Comparison of ENCODE assay signal across 8 mouse cellular contexts in the genomic region with DNA sequence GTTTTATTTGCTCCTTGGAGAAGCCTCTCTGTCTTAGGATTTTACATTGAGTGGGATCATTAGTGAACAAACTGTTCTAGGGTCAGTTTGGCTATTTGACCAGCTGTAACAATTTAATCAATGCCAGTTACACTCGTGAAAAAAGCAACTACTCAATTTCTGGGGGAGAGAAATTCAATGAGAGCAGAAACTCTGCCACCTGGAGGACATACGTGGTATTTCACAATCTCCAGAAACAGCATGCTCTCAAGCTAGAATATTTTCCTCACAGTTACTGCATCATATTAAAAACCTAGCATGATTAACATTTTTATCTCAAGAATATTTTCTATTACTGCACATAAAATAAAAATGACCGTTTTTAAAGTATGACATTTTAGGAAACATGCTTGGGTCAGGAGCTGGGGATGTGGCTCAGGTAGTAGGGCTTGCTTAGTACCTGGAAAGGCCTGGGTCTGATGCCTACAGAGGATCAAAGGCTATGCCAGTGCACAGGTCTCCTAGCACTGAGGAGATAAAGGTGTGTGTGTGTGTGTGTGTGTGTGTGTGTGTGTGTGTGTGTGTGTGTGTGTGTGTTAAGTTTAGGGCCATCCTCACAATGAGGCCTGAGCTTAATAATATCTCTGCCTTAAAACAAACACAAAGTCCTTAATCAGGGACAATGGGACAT. TPM values are rescaled to one million over a fixed set of nuclear protein-coding genes. Genes with fewer than 3 reads are reported as not detected.
DNase-seq lines count a peak whose midpoint lies in the region; ATAC-seq lines count a peak whose summit lies in the region.

No protein-coding gene starts in this region.

- H3K4me2 ChIP-seq in neural tube, embryonic 15.5 days = no peak overlapping the region

- H3K27me3 ChIP-seq in neural tube, embryonic 15.5 days (replicated peaks) = no peaks in the 10 kb centered on the region

- H3K9me3 ChIP-seq in neural tube, embryonic 15.5 days (replicated peaks) = no peaks in the 10 kb centered on the region

- no peaks in the 10 kb centered on the region for H3K4me1 ChIP-seq in neural tube, embryonic 15.5 days

- peak; percentile 30 to 68 for DNase-seq in heart, adult 18-20 months
- no peak for DNase-seq in heart, adult 11 months
- peak; percentile 40 for DNase-seq in neural tube, embryonic 10.5 days (ENCODE audit: extremely low spot score, low spot score)
- peak; percentile 24 for DNase-seq in c-Kit-positive CD71-positive TER-119-negative erythroid progenitor cells, embryonic 14.5 days (ENCODE audit: low read depth)
- DNase-seq in induced T-regulatory cell, adult 2 months (ENCODE audit: low read depth) = peak; percentile 46
- peak; percentile 49 for DNase-seq in retina, postnatal 7 days (ENCODE audit: low read depth, low spot score)
- DNase-seq in urinary bladder, postnatal 10 days (ENCODE audit: low spot score) = no peak

- no peak overlapping the region for H3K9ac ChIP-seq in neural tube, embryonic 15.5 days (replicated peaks)

- peaks cover 6% of the 10 kb centered on the region; the same call in 1 of the 2 replicates for H3K36me3 ChIP-seq in neural tube, embryonic 15.5 days

- H3K27ac ChIP-seq in neural tube, embryonic 15.5 days (replicated peaks) = no peak overlapping the region

- no peak overlapping the region for H3K4me3 ChIP-seq in neural tube, embryonic 15.5 days (replicated peaks)

- ATAC-seq in neural tube, embryonic 15.5 days (ENCODE audit: low FRiP score) = no peak

- 4% methylated on average over 3 of the region's 3 CpGs for WGBS in neural tube, embryonic 15.5 days

RNA-seq across cellular contexts. Expression of gene Tgfb2, which starts 7.1 kb away (rescaled TPM):
- total RNA-seq in heart, adult 18-20 months (2021) = 1 to 10 TPM; 3.9 to 5.3 TPM
- 34.4 and 36.2 TPM in 2 replicates for polyA plus RNA-seq in neural tube, embryonic 15.5 days (2015; fragmentation: Nextera tagmentation; extraction: Ambion mirVana)

RNA-seq across cellular contexts. Expression of gene Rrp15, which starts 36.2 kb away (rescaled TPM):
- 10 to 100 TPM in 1 of 2 experiments, 1 to 10 TPM in 1; 9.6 to 11.0 TPM for total RNA-seq in heart, adult 18-20 months (2021)
- 29.8 and 40.3 TPM in 2 replicates for polyA plus RNA-seq in neural tube, embryonic 15.5 days (2015; fragmentation: Nextera tagmentation; extraction: Ambion mirVana)

Comparison
In these comparisons a context has a peak if more than half of its experiments do, and no peak if none do; other contexts are left out.
1. DNase-seq: peak in heart, adult 18-20 months (2 of 2), neural tube, embryonic 10.5 days (single experiment), c-Kit-positive CD71-positive TER-119-negative erythroid progenitor cells, embryonic 14.5 days (single experiment), induced T-regulatory cell, adult 2 months (single experiment) and retina, postnatal 7 days (single experiment); none in heart, adult 11 months (single experiment) and urinary bladder, postnatal 10 days (single experiment).